Mouse (Mus musculus) myocyte (in vitro differentiated cells): ENCODE measurements at regions not wholly inside any gene's neighbourhood (a gene's known extent, or its start where the extent isn't known, plus 50 kb on each side); places are given as distances from the start of the nearest gene placed in this dataset.
A peak's percentile ranks its signal among the peaks of the same experiment; 100 is the strongest.

ENCODE experiments used
- H3K27me3 ChIP-seq: one replicate; pipeline ENCODE4 v1.6.1; 2011; ENCODE audit not compliant: control insufficient read depth, insufficient read depth, insufficient read length
- H3K36me3 ChIP-seq: one replicate; pipeline ENCODE4 v1.6.1; 2011; ENCODE audit not compliant: control insufficient read depth, insufficient read depth
- H3K4me2 ChIP-seq: one replicate; pipeline ENCODE4 v1.6.1; 2011; ENCODE audit warnings: low read depth, control low read depth
- H3K4me3 ChIP-seq: one replicate; pipeline ENCODE4 v1.5.1; 2011; ENCODE audit warnings: mild to moderate bottlenecking, control low read depth, moderate library complexity
- H3K79me2 ChIP-seq: one replicate; pipeline ENCODE4 v1.6.1; 2011; ENCODE audit not compliant: control insufficient read depth, insufficient read depth
- H3ac ChIP-seq: one replicate; pipeline ENCODE4 v1.6.1; 2011; ENCODE audit not compliant: control insufficient read depth, insufficient read length
- CEBPB ChIP-seq: IDR thresholded peaks from 2 replicates; pipeline ENCODE4 v1.6.1; 2011; ENCODE audit warnings: mild to moderate bottlenecking, moderate library complexity; ENCODE audit not compliant: poor library complexity, insufficient read depth, severe bottlenecking
- E2F4 ChIP-seq: IDR thresholded peaks from one replicate; pipeline ENCODE4 v1.6.1; 2011; ENCODE audit warnings: mild to moderate bottlenecking, control low read depth, moderate library complexity; ENCODE audit not compliant: insufficient read depth
- MAX ChIP-seq: IDR thresholded peaks from one replicate; pipeline ENCODE4 v1.6.1; 2011; ENCODE audit warnings: low read depth, mild to moderate bottlenecking, control low read depth
- MYOD1 ChIP-seq, 3 experiments: IDR thresholded peaks; one replicate each; pipeline ENCODE4 v1.6.1; 2011; ENCODE audit warnings: control low read depth in 2 of 3, low read depth in 2 of 3, mild to moderate bottlenecking in 2 of 3, moderate library complexity in 1 of 3; ENCODE audit not compliant: insufficient read length in 2 of 3, control insufficient read depth in 1 of 3
- MYOG ChIP-seq, 3 experiments: IDR thresholded peaks; one replicate each; pipeline ENCODE4 v1.6.1; 2011; ENCODE audit warnings: control low read depth in 2 of 3, low read depth in 2 of 3, mild to moderate bottlenecking in 2 of 3; ENCODE audit not compliant: insufficient read length in 2 of 3, control insufficient read depth in 1 of 3, insufficient read depth in 1 of 3
- POLR2A ChIP-seq: IDR thresholded peaks from one replicate; pipeline ENCODE4 v1.6.1; 2011; ENCODE audit warnings: low read depth, mild to moderate bottlenecking, control low read depth, moderate library complexity; ENCODE audit not compliant: insufficient read length
- POLR2AphosphoS2 ChIP-seq: IDR thresholded peaks from one replicate; pipeline ENCODE4 v1.6.1; 2011; ENCODE audit warnings: low read depth, control low read depth; ENCODE audit not compliant: insufficient read length
- REST ChIP-seq: IDR thresholded peaks from one replicate; pipeline ENCODE4 v1.6.1; 2011; ENCODE audit warnings: mild to moderate bottlenecking, control low read depth, moderate library complexity; ENCODE audit not compliant: insufficient read depth, insufficient read length
- SRF ChIP-seq: IDR thresholded peaks from one replicate; pipeline ENCODE4 v1.6.1; 2011; ENCODE audit warnings: low read depth; ENCODE audit not compliant: control insufficient read depth, insufficient read length
- TCF12 ChIP-seq: IDR thresholded peaks from one replicate; pipeline ENCODE4 v1.6.1; 2011; ENCODE audit warnings: mild to moderate bottlenecking, control low read depth; ENCODE audit not compliant: poor library complexity, insufficient read depth, severe bottlenecking
- TCF3 ChIP-seq: IDR thresholded peaks from one replicate; pipeline ENCODE4 v1.6.1; 2011; ENCODE audit warnings: low read depth, control low read depth; ENCODE audit not compliant: insufficient read length
- USF1 ChIP-seq: IDR thresholded peaks from one replicate; pipeline ENCODE4 v1.6.1; 2011; ENCODE audit warnings: low read depth, mild to moderate bottlenecking, control low read depth, moderate library complexity

GRCm38 (mm10) chr1:51649963-51650652 lies 171.9 kb upstream of the Nabp1 start:
- Histone ChIP-seq H3K36me3 (no peaks in the 10 kb centered on the region), H3K79me2 (no peaks in the 10 kb centered on the region), H3K27me3 (no peaks in the 10 kb centered on the region), H3ac (no peak overlapping the region), H3K4me2 (no peak overlapping the region), H3K4me3 (no peak overlapping the region)
- TF ChIP-seq POLR2AphosphoS2: no peak

GRCm38 (mm10) chr1:51647955-51648354 lies 169.7 kb upstream of the Nabp1 start:
- no peaks in the 10 kb centered on the region for H3K36me3 ChIP-seq
- no peaks in the 10 kb centered on the region for H3K79me2 ChIP-seq
- no peak overlapping the region for H3ac ChIP-seq
- H3K4me2 ChIP-seq: no peak overlapping the region
- H3K27me3 ChIP-seq: no peaks in the 10 kb centered on the region
- TF ChIP-seq E2F4: no peak
- no peak for TF ChIP-seq REST
- TF ChIP-seq MYOD1 (IDR thresholded peaks at IDR 0.05; ENCODE audit: control insufficient read depth in 1 of 3, insufficient read length in 2 of 3, low read depth in 2 of 3): peak in 1 of 3 experiments; percentile 56
- no peak for TF ChIP-seq MAX
- TF ChIP-seq POLR2A: no peak
- TF ChIP-seq MYOG (IDR thresholded peaks at IDR 0.05; ENCODE audit: control insufficient read depth in 1 of 3, insufficient read depth in 1 of 3, insufficient read length in 2 of 3, low read depth in 2 of 3): no peak
- TF ChIP-seq SRF: no peak
- no peak for TF ChIP-seq TCF12
- peak; percentile 45; the same call in 1 of the 2 replicates for TF ChIP-seq CEBPB
- TF ChIP-seq POLR2AphosphoS2: no peak
- no peak overlapping the region for H3K4me3 ChIP-seq

DNA sequence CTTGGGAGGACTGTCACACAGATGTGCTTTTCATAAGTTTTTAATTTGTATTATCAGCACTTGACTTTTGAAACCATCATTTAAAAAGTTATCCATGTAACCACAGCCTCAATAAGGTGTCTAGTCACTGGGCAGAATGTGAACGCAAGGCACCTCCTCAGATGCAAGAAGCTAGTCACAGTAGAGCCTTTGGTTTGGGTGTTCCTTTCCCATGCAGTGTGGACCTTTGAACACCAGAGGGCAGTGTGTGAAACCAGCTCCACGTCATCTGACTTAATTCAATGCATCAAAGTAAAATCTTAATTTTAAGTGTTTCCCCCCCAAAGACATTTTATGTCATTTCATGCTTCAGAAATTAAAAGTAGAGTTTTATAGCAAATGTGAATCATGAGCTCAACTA lies 166.2 kb upstream of the Nabp1 start:
- Histone ChIP-seq H3K79me2 (no peaks in the 10 kb centered on the region), H3K4me3 (no peak overlapping the region), H3ac (no peak overlapping the region), H3K4me2 (no peak overlapping the region), H3K36me3 (no peaks in the 10 kb centered on the region), H3K27me3 (no peaks in the 10 kb centered on the region)
- no peak for TF ChIP-seq TCF3
- no peak for TF ChIP-seq TCF12
- no peak for TF ChIP-seq E2F4
- no peak for TF ChIP-seq USF1
- TF ChIP-seq MYOD1 (IDR thresholded peaks at IDR 0.05; ENCODE audit: control insufficient read depth in 1 of 3, insufficient read length in 2 of 3, low read depth in 2 of 3): no peak
- no peak for TF ChIP-seq MAX
- no peak for TF ChIP-seq POLR2A
- no peak for TF ChIP-seq MYOG (IDR thresholded peaks at IDR 0.05; ENCODE audit: control insufficient read depth in 1 of 3, insufficient read depth in 1 of 3, insufficient read length in 2 of 3, low read depth in 2 of 3)
- TF ChIP-seq POLR2AphosphoS2: no peak
- no peak for TF ChIP-seq REST
- TF ChIP-seq CEBPB: no peak
- TF ChIP-seq SRF: no peak

DNA sequence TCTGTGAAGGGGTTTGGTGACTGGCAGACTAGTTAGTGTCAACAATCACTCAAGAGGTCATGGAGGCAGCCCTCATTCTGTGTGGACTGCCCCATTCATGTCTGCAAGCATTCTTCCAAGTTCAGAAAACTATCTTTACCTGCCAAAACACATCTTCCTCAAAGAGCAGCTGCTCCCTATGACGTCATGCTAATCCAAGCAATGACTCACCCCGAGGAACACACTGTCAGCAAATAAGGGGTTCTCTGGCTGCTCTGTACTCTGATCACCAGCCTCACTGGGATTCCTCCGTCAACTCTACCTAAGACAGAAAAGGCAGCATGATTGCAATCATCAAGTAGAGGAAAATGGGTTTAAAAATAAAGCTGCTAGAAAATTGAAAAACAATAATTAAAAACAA lies 165.4 kb upstream of the Nabp1 start:
- H3K36me3 ChIP-seq: no peaks in the 10 kb centered on the region
- no peaks in the 10 kb centered on the region for H3K79me2 ChIP-seq
- H3K4me2 ChIP-seq: no peak overlapping the region
- H3K27me3 ChIP-seq: no peaks in the 10 kb centered on the region
- no peak for TF ChIP-seq MYOG (IDR thresholded peaks at IDR 0.05; ENCODE audit: control insufficient read depth in 1 of 3, insufficient read depth in 1 of 3, insufficient read length in 2 of 3, low read depth in 2 of 3)
- TF ChIP-seq TCF12: no peak
- TF ChIP-seq POLR2AphosphoS2: no peak
- TF ChIP-seq MYOD1 (IDR thresholded peaks at IDR 0.05; ENCODE audit: control insufficient read depth in 1 of 3, insufficient read length in 2 of 3, low read depth in 2 of 3): peak in 1 of 3 experiments; percentile 30
- no peak overlapping the region for H3ac ChIP-seq
- H3K4me3 ChIP-seq: no peak overlapping the region

- H3ac ChIP-seq: no peak overlapping the region
- H3K36me3 ChIP-seq: no peaks in the 10 kb centered on the region
- no peaks in the 10 kb centered on the region for H3K79me2 ChIP-seq
- TF ChIP-seq POLR2AphosphoS2 (no peak), POLR2A (no peak), SRF (no peak), MYOD1 (IDR thresholded peaks at IDR 0.05; ENCODE audit: control insufficient read depth in 1 of 3, insufficient read length in 2 of 3, low read depth in 2 of 3) (no peak), E2F4 (no peak), MYOG (IDR thresholded peaks at IDR 0.05; ENCODE audit: control insufficient read depth in 1 of 3, insufficient read depth in 1 of 3, insufficient read length in 2 of 3, low read depth in 2 of 3) (no peak), MAX (no peak), TCF12 (no peak), REST (no peak), USF1 (no peak), TCF3 (no peak), CEBPB (no peak)
- no peak overlapping the region for H3K4me3 ChIP-seq
- no peaks in the 10 kb centered on the region for H3K27me3 ChIP-seq
- no peak overlapping the region for H3K4me2 ChIP-seq
Observed at GRCm38 (mm10) chr1:51638519-51639302, 160.5 kb upstream of the Nabp1 start.
